Mouse (Mus musculus) brain, embryonic 14.5 days (tissue): ENCODE measurements around the gene Notch2.
"Not testable (repeated sequence)": the region's sequence is repeated elsewhere in the genome, so short reads cannot be mapped to it uniquely, and the experiment has no call there.

Experiments used
- CTCF ChIP-seq: fragments of 200-500 bp; IDR thresholded peaks from 2 replicates; pipeline ENCODE4 v1.5.1; 2012; ENCODE audit warnings: inconsistent platforms, mild to moderate bottlenecking, moderate library complexity, borderline replicate concordance; ENCODE audit not compliant: insufficient read depth, insufficient read length; ENCODE audit errors: extremely low read depth
- POLR2A ChIP-seq: fragments of 200-500 bp; IDR thresholded peaks from 2 replicates; pipeline ENCODE4 v1.6.1; 2012; ENCODE audit warnings: mild to moderate bottlenecking, inconsistent platforms, borderline replicate concordance; ENCODE audit not compliant: poor library complexity, insufficient read depth, insufficient read length, severe bottlenecking; ENCODE audit errors: extremely low read depth

GRCm38 (mm10) chr3:98050086-98050485 is 36.8 kb downstream of the Notch2 start:
- TF ChIP-seq POLR2A, CTCF: not testable (repeated sequence)
